Mouse (Mus musculus): ENCODE measurements around the gene Prr7.

DNA sequence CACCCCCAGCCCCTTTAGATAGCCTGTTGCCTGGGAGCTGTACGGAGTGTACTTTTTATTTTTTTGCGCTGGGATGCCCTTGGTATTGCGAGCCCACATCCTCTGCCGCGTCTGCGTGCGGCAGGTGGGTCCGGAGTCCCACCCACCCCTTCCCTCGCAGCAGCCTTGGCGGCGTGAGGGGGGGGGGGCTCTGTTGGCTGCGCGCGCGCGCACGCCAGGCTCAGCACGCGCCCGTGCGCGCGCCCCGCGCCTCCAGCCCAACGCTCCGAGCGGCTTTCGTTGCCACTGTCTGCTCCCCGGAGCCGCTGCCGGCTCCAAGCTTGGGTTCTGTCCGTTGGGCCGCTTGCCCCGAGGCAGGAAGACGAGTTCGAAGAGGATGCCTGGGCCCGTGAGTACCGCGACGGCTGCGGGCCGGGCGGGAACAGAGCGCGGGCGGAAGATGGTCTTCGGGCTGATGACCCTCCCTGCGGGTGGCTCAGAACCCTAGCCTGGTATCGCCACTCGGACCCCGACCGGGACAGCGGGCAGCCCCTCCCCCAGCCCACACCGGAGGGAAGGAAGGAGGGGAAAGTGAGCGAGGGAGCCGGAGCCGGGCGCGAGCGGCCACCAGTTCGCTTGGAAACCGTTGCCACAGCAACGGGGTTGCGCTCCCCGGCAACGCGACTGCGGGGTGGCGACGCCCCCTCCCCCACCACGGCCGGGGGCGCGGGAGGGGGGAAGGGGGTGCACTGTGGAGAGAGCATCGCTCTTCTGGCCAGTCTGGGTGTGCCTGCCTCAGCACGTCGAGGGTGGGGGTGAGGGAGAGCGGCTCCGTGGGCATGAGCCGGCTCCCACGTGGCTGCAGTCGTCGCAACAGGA lies at the start of gene Prr7:
- TF ChIP-seq CTCF (IDR thresholded peaks at IDR 0.05; ENCODE audit: low read depth) (no peak), EP300 (IDR thresholded peaks at IDR 0.05; ENCODE audit: low read depth) (no peak)
